Mouse (Mus musculus) thymus, adult 18-20 months (tissue): ENCODE measurements at regions not wholly inside any gene's neighbourhood (a gene's known extent, or its start where the extent isn't known, plus 50 kb on each side); places are given as distances from the start of the nearest gene placed in this dataset.

ENCODE experiments used
- DNase-seq, 2 experiments: peaks; one replicate each; pipeline ENCODE4 v3.0.0; 2022; ENCODE audit warnings: mixed read lengths in 2 of 2

DNA sequence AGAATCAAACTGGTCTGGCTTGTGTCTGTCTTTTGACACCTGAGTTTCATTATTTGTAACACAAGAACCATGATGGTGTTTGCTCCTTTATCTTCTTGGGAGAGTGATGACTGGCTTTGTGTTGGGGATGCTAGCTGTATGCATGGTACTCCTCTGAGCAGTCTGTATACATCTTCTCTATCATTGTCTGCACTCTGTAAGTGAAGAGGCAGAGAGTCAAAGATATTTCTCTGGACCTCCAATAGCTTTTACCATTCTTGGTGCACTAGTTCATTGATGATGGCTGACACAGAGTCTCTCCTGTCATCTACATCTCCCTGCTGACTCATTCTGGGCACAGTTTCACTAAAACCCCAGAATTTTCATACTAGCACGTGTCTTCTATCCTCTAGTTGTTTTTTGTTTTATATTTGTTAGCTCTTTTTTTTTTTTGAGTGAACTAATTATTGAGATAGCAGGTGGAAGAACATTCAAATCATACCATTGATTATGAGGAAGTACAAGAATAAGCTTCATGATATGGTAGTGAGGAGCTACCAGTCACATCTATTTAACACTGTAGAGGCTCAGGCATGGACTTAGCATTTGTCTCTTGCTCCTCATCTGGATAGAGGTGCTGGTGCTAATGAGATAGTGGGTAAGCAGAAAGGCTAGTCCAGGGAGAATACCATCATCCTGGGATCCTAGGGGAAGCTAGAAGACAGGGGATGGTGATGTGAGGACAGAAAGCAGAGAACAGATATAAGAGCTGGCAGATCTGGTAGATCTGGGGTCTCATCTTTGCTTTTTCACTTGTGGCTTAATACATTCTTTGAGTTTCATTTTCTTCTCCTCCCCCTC, 1402.9 kb upstream of the A1bg start:
- no peak for DNase-seq

DNA sequence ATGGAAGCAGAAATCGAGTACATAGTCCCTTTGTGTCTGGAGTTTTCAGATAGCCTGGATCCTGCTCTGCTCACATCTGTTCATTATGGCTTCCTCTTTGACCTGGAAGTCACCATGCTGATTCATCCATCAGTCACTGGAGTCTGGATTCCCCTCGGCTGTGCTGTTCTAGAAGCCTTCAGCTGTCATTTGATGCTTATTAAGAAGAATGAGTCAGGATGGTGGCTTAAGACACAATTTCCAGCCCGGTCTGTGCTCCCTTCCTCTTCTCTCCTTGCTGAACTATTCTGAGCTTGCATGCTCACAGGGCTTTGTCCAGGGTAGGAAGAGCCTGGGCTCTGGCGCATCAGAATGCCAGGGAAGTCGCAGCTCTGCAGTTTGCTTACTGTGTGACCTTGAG, 1398.2 kb upstream of the A1bg start:
- no peak for DNase-seq

DNA sequence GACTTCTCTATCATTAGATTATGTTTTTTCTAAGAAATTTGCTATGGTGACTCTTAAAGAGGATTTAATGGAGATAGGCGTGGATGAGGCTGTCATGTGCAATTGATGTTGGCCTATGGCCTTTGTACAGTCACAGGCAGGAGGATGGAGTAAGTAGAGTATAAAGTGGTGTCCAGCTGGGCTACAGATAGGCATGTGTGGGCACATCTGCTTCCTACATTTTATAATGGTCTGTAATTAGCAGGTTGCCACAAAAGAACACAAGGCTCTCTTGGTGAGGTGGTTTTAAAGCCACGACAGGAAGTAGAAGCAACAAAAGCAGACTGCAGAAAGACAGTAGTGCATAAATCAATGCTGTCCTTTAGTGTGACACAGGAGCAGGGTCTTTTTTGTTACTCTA, 1391.6 kb upstream of the A1bg start:
- DNase-seq: no peak

DNA sequence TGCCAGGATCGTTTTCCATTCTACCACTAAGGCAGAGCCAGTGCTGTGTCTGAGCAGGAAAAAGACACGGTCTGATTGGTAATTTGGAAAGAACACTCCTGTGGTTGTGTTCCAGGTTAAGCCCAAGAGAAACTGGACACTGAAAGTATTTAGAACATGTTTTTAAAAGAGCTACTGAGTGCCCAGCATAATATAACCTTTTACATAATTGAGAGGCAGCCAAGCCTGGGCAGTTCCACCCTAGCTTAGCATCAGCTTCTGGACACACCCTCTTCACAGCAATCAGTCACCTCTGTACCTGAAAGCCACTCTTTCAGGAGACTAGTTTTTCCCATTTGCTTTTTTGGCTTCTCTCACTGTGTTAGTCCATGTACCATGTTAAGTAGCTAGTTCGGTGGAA, 1379.4 kb upstream of the A1bg start:
- DNase-seq: no peak

DNA sequence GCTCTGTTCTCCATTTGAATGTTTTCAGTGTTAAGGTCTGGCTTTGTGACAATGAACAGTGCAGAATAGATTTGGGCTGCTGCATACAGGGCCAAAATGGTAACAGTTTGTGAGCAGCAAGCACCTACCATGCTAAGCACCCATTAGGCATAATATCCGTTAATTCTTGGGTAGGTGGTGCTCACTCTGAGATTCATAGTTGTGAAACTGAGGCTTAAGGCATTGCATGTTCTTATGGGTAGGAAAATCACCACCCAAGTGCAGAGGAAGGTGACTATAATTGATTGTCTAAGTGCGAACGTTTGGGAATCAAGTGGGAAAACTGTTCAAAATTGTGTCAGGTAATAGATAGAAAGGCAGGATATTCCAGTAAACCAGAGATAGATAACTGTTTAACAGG, 1378.8 kb upstream of the A1bg start:
- no peak for DNase-seq

DNA sequence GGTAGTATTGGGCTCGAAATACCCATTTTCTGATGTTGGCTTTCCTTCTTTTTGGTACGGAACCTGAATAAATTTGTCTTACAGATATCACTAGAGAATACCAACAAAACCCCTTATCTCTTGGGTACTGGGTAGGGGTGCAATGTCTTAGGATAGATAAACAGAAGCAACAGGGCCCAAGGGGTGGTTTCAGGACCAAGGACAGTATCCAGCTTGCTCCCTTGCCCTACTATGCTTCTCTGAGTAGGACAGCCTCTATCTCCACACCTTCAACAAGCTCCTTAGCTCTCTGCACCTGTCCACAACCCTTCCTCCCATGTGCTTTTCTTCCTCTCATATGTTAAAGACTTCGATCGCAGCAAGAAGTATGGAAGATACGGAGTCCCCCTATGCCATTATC, 1374.3 kb upstream of the A1bg start:
- DNase-seq: no peak

DNA sequence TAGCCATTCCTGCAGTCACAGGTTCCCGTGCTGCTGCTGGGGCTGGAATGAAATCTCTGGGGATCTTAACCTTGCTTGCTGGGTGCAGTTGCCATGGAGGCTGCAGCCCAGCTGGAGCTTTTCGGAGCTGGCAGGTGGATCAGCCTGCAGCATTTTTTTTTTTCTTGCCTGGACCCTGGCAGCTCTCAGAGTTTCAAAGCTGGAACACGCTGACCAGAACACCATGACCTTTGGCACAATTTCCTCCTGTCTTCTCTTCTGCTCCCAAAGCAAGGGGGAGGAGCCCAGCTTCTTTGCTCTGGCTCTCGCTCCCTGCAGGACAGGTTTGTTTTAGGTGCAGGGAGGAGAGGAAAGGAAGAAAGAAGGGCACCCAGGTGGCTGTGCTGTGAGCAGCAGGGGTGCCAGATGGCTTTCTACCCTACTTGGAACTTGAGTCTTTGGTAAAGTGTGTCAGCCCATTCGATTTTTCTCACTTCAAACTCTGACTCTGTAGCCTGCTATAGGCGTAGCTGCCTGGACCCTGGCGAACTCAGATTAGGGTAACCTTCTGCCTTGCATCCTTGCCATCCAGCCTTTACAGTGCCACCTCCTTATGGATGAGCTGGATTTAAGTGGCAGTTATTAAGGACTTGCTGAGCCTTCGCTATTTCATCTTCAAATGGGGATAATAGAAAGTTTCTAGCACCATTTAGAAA, 1372.6 kb upstream of the A1bg start:
- DNase-seq: peak in 1 of 2 experiments; percentile 11

DNA sequence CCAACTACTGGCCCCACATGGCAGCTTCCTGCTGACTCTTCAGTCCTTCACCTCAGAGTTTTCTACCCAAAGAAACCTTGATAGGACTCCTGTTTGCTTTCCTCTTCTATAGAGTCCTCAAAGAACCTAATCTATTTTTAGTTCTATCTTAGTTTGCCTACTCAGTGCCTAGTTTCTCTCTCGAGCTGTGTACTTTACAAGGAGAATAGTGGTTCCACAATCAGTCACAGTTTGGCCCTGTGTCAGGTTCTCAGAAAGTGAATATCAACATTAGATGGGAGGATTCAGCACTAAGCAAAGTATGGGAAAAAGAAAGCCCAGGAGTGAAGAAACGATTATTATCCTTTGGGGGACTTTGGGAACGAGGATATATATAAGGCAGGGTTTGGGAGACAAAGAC, 1372.0 kb upstream of the A1bg start:
- DNase-seq: no peak

DNA sequence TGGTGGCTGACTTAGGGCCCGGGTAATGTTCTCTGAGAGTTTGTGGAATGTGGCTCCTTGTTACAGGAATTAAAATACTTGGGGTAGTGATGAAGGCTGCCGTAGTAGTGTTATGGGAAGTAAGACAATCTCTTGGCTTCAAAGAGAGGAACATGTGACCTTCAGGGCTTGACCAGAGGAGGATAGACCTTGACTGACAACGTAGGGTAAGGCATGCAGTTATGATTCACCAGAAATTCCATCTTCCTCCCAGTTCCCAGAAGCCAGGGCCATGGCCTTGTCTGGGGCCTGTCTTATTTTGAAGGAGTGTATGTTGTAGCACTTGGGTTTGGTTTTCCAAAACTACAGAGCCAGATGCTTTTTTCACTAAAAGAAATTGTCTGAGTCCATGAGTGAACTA, 1370.1 kb upstream of the A1bg start:
- DNase-seq: no peak

DNA sequence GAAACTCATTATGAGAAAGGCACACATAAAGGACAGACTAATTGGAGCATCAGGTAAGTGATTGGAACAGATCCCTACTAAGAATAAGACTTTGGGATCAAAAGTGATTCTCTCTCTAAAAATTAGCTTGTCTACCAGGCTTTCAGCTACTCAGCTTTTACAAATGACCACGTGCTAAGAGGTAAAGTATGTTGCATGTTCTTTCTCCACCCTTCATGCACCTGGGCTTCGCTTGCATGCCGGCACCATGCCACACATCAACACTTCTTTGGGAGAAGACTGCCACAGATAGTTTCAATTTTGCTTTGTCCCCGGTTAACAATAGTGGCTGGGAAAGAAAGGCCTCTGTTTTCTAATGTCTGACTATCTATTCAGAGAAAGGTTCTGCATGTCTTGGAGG, 1367.9 kb upstream of the A1bg start:
- no peak for DNase-seq

DNA sequence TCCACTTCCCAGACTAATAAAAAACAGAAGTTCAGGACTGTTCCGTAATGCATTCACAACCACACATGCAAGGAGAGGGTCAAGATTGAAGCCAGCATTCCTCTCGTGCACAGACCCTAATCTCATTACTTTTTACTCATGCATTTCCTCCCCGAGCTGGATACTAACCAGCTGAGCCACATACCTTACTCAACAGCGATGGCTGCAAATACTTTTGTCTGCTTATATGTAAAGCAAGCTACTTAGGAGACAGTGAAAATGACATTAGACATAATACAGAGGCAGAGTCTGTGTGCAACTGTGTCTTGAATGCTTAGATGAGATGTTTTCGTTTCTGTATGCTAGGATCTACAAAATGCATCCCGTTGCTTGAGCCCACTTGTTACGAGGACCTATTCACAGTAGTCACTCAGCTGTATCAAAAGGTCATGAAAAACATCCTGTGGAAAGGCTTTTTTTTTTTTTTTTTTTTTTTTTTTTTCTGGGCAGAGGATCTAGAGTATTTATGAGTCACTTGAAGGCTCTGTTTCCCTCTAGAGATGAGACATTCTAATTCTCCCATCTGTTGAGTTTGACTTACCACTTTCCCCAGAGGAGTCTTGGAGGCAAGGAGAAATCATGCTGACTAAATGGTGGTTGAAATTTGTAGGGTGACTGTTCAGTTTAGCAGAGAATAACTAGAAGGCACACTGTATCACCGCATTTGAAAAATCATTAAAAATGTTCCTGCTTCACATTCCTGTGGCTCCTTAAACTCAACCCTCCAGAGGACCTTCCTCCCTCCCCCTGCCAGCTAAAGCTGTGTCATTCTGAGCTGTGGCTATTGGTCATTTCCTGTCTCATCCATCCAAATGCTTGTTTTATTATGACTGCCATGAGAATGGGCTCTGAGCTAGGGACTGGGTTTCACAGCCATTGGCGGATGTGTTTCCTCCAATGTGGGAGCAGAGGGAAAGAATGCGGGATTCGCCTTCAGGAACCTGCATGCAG, 1364.1 kb upstream of the A1bg start:
- DNase-seq: no peak

DNA sequence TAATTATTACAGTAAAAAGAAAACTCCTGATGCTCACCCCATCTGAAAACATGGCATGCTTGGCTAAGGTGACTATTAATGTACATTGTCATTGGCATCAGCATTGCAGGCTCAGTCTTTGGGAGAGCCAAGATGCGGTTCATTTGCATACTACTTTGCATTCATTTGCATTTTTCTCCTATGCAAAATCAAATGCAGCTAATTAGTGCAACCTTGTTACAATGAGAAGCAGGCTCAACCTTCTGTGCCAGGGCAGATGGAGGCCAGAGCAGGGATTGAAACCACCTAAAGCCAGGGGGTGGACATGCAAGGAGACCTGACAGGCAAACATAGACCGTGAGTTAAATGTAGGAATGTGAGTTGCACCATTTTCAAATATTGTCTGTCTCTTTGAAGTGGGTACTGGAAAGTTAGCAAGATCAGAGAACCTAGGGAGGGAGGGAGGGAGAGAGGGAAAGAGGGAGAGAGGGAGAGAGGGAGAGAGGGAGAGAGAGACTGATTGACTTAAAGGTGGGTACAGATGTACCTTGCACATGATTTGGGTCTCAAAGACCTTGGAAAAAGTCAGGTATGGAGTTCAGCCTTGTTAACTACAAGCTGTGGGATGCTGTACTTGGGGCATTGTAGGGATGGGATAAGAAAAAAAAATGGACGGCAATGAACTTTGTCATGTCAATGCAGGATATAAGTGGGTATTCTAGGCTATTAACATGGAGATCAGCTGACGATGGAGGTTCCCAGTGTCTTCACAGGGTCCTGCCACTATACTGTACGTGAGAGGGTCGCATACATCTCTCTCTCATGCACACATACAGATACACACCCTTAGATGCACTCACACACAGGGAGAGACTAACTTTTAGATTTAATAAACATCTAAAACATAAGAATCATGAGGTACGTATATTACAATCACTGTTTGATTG, 1362.1 kb upstream of the A1bg start:
- no peak for DNase-seq

DNA sequence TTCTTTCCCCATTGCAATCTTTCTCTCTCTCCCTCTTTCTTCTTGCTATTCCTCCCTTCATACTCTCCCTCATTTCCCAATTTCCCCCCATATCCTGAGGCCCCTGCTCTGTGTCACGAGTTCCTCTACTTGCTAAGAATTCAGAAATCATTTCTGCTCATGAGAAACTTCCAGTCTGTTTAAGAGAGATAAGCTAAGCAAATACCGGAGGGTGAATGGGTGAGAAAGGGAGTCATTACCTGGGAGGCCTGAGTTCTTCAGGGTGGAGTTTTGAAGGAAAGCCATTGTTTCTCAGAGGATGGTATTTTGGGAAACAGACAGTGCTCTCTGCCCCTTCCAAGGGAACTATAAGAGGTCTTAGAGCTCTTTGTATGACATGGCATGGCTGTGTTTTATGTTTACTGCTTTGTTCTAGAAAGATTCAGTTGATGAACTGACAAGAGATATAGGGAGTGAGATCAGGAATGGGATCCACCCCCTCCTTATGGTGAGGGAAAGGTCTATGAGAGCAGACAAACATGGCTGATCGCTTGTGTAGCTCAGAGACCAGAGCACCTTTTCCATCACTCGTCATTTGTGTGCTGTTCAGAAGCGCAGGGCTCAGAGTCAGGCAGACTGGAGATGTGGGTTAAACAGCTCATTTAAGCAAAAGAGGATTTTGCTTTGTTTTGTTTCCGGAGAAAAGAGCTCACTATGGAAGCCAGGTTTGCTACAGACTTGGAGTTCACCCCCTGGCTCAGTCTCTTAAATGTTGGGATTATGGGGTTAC, 1361.0 kb upstream of the A1bg start:
- DNase-seq: no peak

DNA sequence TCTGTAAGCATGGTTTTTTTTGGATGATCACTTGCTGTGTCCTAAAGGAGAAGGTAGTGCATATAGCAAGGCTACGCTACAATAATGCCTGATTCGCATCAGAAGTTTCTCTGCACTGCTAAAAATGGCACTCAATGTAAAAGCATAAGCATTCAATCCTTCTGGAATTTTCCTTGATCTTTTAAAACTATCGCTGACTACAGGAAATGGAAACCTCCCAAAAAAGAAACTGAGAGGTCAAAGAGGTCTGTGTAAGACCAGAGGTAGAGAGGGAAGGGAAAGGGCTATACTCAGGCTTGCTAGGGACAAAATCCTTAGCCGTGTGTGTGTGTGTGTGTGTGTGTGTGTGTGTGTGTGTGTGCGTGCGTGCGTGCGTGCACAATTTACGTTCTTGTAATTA, 1359.8 kb upstream of the A1bg start:
- no peak for DNase-seq

DNA sequence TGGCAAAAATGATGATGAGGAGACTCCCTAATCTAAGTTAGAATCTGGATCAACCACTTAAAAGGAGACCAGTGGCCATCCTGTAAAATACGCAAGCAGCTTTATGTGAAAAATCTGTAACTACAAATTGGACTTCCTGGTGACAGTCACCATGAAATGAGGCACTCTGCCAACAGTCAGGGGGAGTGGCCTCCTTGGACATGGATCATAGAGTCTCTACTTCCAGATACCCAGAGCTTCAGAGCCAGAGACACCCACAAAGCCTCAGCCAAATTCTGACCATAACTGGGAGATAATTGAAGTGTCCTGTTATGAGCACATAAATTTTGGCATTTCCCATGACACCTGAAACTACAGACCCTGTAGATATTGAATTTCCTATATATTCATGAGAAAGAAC, 1359.3 kb upstream of the A1bg start:
- DNase-seq: no peak

DNA sequence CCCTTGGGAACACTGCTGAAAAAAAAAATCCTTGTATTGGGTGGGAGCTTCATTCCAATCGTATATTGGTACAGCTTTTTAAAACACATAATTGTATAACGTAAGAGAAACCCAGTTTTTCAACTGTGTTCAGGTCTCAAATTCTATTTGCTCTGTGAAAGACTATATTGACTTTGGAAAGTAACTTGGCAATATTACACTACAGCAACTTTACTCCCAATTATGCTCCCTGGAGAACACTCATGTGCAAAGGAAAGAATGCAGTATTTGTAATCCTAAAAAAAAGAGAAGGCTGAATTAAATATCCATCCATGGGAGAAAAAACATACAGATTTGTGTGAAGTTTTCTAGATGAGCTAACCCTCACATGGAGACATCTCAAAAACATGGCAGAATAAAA, 1356.7 kb upstream of the A1bg start:
- DNase-seq: no peak

DNA sequence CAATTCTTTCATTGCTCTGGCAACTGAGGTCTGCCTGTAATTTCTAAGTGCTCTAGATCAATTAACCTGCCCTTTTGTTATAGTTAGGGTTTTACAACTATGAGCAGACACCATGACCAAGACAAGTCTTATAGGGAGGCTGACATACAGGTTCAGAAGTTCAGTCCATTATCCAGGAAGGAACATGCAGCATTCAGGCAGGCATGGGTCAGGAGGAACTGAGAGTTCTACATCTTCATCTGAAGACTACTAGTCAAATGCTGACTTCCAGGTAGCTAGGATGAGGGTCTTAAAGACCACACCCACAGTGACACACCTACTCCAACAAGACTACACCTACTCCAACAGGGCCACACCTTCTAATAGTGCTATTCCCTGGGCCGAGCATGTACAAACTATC, 1352.0 kb upstream of the A1bg start:
- DNase-seq: no peak

DNA sequence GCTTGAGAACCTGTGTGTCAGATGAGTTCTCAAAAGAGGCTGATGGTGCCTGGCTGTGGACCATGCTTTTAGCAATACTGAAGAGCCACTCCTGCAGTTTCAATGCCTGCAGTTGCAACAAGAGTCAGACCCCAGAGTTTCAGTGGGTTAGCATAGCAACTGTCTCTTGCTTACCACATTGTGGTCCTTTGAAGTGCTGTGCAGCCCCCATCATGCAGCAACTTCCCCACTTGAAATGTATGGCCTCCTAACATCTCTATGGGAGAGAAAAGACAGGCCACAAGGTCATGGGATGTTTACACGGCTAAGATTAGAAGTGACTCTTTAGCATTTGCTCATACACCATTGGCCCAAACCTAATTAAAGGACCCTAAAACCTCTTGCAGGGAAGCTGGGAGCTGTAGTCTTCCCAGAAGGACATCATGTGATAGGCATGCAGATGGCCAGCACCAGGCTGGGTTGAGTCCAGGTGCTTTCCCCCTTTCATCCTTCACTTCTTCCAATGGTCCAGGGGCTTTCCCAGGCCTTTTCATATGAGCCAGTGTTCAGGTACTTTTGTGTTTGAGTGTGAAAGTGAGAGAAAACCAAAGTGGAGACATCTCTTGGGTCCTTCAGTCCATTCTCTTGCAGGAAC, 1351.2 kb upstream of the A1bg start:
- no peak for DNase-seq

DNA sequence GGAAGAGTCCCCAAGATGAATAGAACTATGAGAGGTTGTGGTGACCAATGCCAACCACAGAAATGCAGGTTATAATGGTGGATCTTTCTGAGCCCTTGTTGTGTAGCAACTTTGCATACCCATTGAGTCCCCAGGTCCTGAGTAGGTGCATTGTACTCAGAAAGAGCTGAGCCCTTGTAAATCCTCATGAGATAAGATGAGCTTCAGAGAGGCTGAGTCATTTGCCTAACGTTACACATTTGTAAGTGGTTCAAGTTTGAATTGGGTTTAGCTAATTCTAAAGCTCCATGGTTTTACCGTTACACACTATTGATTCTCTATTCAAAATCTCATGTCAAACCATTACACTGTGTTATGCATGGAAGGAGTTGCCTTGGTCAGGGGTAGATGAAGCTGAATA, 1349.9 kb upstream of the A1bg start:
- DNase-seq: no peak

DNA sequence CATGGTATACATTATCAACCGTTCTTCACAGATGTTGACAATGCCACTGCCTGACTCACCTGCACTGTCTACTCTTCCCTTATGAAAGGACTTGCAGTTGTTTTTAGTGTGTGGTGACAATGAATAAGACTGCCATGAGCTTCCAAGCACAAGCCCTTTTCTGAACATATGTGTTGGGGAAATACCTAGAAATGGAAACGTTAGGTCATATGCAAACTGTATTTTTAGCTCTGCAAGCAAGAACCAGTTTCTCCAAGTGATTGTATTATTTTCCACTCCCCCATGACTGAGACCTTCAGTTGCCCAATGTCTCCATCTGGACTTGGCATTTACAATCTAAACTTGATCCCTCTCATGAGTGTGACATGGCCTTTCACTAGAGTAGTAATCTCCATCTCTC, 1348.6 kb upstream of the A1bg start:
- DNase-seq: no peak

DNA sequence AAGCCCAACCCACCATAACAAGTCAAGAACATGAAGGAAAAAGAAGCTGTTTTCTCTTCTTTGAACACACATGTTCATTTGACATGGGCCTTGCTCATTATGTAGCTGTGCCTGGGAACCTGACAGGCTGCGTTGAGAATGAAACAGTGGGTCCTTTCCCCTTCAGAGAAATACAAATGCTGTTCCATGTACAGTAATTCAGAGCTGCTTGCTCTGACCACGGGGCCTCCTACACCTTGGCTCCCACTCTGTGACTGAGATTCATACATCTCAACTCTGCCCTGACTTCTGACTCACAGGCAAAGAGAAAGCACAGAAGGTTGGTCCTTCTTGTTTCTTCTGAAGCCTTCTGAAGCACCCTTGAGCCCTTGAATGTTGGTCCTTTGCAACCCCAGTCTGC, 1345.4 kb upstream of the A1bg start:
- DNase-seq: no peak
